Mouse (Mus musculus) embryonic fibroblast, embryonic 13.5 days (primary cell): ENCODE measurements at regions not wholly inside any gene's neighbourhood (a gene's known extent, or its start where the extent isn't known, plus 50 kb on each side); places are given as distances from the start of the nearest gene placed in this dataset.
A peak's percentile ranks its signal among the peaks of the same experiment; 100 is the strongest.

Source experiments
- H3K27ac ChIP-seq: 2 replicates; pipeline ENCODE4 v1.5.1; 2012; ENCODE audit warnings: low read length, control low read depth, inconsistent platforms; ENCODE audit not compliant: insufficient read depth
- H3K4me1 ChIP-seq: 2 replicates; pipeline ENCODE4 v1.6.1; 2011; ENCODE audit warnings: low read length; ENCODE audit not compliant: control insufficient read depth, insufficient read depth
- H3K4me3 ChIP-seq: 2 replicates; pipeline ENCODE4 v1.5.1; 2011; ENCODE audit warnings: mild to moderate bottlenecking, control low read depth, low read length; ENCODE audit not compliant: insufficient read depth
- CTCF ChIP-seq: IDR thresholded peaks from 2 replicates; pipeline ENCODE4 v1.5.1; 2011; ENCODE audit warnings: mild to moderate bottlenecking, control low read depth, low read length, moderate library complexity, borderline replicate concordance; ENCODE audit not compliant: insufficient read depth
- POLR2A ChIP-seq: IDR thresholded peaks from 2 replicates; pipeline ENCODE4 v1.6.1; 2011; ENCODE audit warnings: low read depth, mild to moderate bottlenecking, control low read depth, low read length, moderate library complexity

GRCm38 (mm10) chr15:57187840-57188457 is 289.5 kb downstream of the Slc22a22 start:
- Histone ChIP-seq H3K4me1 (no peaks in the 10 kb centered on the region), H3K27ac (no peak overlapping the region), H3K4me3 (no peak overlapping the region)
- no peak for TF ChIP-seq CTCF
- no peak for TF ChIP-seq POLR2A

DNA sequence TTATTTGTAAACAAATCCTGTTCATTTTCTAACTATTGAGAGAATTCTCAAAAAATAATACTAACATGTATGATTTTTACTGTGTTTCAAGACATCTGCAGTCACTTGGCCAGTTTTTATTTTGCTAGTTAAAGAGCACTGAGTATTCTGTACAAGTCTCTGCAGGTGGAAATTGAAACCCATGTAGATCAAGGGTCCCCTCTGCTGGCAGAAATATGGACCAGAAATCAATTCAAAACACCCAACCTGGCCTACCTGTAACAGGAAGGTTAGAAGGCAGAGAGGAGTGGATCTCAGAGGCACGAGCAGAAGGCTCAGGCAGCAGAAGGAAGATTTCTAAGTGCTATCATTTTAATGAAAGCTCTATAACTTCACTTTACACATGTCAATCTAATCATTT is 298.3 kb downstream of the Slc22a22 start:
- TF ChIP-seq CTCF (no peak), POLR2A (no peak)
- Histone ChIP-seq H3K27ac (no peak overlapping the region), H3K4me3 (no peak overlapping the region), H3K4me1 (no peaks in the 10 kb centered on the region)

- TF ChIP-seq POLR2A (no peak), CTCF (no peak)
- no peaks in the 10 kb centered on the region for H3K4me1 ChIP-seq
- H3K27ac ChIP-seq = no peak overlapping the region
- H3K4me3 ChIP-seq = no peak overlapping the region
Measured at GRCm38 (mm10) chr15:57172723-57173122, 304.7 kb downstream of the Slc22a22 start.

DNA sequence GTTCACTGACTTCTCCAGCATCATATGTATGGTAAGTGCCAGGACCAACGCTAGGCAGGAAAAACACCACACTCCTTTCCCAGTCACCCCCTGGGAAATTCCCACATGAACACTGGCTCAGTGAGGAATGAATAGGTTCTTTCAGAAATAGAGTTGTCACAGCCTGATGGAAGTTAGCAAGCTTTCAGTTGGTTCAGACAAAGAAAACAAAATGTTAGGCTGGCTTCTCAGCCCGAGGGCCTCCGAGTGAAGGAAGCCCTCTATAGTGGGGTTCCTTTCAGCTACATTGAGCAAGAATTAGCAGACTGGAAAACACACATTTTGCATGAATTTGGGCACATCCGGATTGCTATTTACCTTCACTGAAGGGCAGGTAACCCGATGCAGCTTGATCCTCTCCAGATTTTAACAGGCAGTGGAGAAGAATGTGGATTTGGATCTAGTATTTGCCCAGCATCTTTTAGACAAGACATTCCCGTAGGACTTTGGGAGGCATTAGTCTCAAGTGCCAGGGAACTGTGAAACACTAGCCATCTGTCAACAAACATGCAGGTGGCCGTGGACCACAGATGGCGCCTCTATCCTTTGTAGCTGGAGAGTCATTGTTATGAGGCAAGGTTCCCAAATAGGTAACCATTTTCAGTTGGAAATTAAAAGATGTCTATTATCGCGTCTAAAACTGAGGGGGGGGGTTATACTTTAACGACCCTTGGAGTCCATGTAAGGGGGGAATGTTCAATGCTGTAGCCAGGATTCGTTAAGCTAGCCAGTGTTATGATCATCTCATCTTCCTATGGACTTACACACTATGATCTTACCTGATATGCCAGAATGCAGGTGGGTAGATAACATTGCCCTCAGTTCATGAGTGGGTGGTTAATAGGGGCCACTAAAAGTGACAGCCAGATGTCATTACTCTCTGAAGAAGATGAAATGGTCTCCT is 314.8 kb downstream of the Slc22a22 start:
- Histone ChIP-seq H3K4me3 (no peak overlapping the region), H3K27ac (no peak overlapping the region), H3K4me1 (no peaks in the 10 kb centered on the region)
- TF ChIP-seq CTCF = no peak
- TF ChIP-seq POLR2A = no peak

DNA sequence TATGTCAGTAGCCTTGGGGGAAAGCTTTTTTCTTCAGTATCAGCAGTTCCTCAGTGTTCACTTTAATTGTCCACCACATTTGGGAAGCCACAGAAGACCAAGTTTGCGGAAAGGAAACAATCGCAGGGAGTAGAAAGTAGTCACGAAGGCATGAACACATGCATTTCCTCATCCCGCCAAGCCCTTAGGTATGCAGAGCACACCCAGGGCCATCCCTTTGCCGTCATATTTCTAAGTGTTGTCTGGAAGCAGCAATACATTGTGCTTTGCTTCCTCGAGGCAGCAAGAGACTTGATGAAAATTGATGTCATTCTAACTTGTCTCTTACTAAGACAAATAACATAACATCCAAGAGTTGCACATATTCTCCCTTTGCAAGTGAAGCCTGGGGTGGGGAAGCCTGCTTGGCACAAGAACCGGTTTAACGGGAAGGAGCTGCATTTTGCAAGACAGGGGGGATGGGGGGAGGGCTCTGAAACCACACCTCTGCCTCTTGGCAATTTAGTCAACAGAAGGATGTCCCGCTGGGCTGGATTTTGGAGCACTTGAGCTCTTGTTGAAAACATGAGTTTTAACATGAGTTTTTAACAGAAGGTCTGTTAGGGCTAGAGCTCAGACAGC is 337.2 kb downstream of the Slc22a22 start:
- no peak for TF ChIP-seq POLR2A
- no peak for TF ChIP-seq CTCF
- no peak overlapping the region for H3K4me3 ChIP-seq
- no peaks in the 10 kb centered on the region for H3K4me1 ChIP-seq
- H3K27ac ChIP-seq = no peak overlapping the region

DNA sequence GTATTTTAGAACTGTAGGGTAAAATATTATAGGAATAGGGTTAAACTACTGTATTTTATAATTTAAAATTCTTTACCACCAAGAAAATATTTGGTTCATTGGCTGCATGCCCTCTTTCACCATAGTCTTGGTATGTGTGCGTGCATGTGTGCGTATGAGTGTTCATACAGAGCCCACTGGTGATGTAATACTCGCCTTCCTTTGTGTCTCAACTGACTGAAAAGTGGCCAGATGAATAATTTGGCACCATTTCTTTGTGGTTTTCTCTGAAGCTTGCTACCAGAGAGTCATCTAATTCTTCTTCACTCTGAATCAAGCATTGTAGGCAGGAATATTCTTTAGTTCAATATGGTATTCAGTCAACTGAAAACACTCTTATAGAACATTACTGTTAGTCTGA is 372.7 kb downstream of the Slc22a22 start:
- Histone ChIP-seq H3K4me1 (no peaks in the 10 kb centered on the region), H3K27ac (0 out of 2 replicates have a peak overlapping the region, but pooled peaks have one; percentile 34), H3K4me3 (no peak overlapping the region)
- no peak for TF ChIP-seq POLR2A

DNA sequence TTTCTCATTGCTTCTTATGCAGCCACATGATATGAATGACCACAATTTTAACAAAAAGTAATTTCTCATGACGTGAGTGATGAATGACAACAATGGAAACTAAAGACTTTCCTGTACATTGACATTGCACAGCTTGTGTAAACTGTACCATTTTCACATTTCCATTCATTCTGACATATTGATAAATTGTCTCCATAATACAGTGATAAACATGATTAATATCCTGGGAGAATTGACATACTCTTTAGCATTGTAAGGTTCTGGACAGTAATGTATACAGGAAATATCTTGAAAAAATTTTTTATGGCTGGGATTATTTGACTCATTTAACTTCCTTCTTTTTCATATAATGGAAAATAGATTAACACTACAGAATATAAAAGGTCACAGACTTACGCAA is 380.1 kb downstream of the Slc22a22 start:
- H3K4me1 ChIP-seq = no peaks in the 10 kb centered on the region
- no peak overlapping the region for H3K27ac ChIP-seq
- TF ChIP-seq CTCF (no peak), POLR2A (no peak)
- no peak overlapping the region for H3K4me3 ChIP-seq

DNA sequence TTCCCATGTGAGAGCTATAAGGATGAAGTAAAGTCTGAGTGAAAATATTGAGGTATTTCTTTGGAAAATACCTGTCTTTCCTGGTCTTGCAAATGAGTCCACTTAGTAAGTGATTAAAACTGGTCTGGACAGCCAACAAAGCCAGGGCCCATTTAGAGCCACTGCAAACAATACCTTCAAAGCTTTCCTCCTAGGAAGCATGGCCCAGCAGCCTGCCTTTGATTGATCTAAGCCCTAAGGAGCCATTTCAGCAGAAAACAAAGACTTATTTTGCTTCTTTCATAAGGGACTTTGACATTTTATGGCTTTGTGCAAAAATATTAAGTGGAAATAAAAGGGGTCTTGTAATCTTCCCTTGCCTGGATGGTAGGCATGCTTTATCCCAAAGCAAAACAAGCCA is 397.6 kb downstream of the Slc22a22 start:
- no peak for TF ChIP-seq POLR2A
- no peak for TF ChIP-seq CTCF
- Histone ChIP-seq H3K27ac (no peak overlapping the region), H3K4me3 (no peak overlapping the region), H3K4me1 (no peaks in the 10 kb centered on the region)

DNA sequence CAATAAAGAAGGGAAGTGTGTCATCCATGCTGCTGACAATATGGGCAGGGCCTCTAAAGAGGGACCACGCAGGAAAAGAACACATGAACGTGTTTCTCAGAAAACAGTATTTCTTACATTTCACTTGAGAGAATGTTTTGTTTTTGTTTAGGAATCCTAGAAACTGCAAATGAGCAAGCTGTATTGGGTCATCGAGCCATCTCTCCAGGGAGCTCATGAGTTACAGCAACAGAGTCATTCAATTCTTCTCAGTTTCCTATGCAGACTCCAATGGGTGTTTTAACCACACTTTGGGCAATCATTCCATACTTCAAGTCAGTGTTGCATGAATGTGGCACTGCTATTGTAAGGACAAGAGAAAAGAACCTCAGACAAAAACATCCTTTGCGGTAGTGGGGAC is 403.6 kb downstream of the Slc22a22 start:
- no peaks in the 10 kb centered on the region for H3K4me1 ChIP-seq
- no peak overlapping the region for H3K27ac ChIP-seq
- TF ChIP-seq POLR2A (no peak), CTCF (no peak)
- H3K4me3 ChIP-seq = no peak overlapping the region

DNA sequence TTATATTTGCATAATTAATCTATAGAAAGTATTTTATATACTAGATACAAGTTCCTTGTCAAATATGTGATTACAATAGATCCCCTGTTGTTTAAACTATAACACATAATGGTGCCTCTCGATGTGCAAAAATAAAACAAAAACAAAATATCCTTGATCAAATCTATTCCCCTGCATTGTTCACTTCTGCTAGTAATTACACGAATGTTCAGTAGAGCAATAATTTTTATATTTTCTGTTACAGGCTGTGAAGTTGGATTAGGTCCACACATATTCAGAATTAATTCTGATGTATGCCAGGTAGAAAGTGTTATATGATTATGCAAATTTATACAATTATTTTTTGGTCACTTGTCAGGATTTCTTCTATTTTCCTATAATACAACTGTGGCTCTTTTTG is 415.9 kb downstream of the Slc22a22 start:
- no peak overlapping the region for H3K27ac ChIP-seq
- peaks cover 5% of the 10 kb centered on the region for H3K4me1 ChIP-seq
- TF ChIP-seq POLR2A (no peak), CTCF (no peak)
- no peak overlapping the region for H3K4me3 ChIP-seq
